Mouse (Mus musculus): Measurements from ENCODE around the gene Prkcg. TPM values are rescaled to one million over a fixed set of nuclear protein-coding genes. Genes with fewer than 3 reads are reported as not detected.

The Prkcg gene
- total RNA-seq, 2 experiments from 2014 or later = 265 to 294 TPM

Other genes starting within 250 kb of the Prkcg start
- gene AU018091, start 120.0 kb upstream of the Prkcg start, total RNA-seq (2021) = not detected
- gene Nlrp12, start 39.4 kb upstream of the Prkcg start, total RNA-seq (2021) = under 1 TPM in 1 of 2 experiments, not detected in 1; 0.07 TPM
- gene Myadm, start 99 bp upstream of the Prkcg start, total RNA-seq (2021) = 10 to 100 TPM; 68.0 to 83.2 TPM
- 100 to 1,000 TPM; 169 to 180 TPM for gene Cacng7, start 43.8 kb downstream of the Prkcg start, total RNA-seq (2021)
- gene Cacng8, start 101.5 kb downstream of the Prkcg start, total RNA-seq (2021) = 100 to 1,000 TPM; 172 to 174 TPM
- 1 to 10 TPM in 1 of 2 experiments, under 1 TPM in 1; 0.98 to 1.6 TPM for gene Cacng6, start 135.0 kb downstream of the Prkcg start, total RNA-seq (2021)
- gene Tarm1, start 213.4 kb downstream of the Prkcg start, total RNA-seq (2021) = not detected